Mouse (Mus musculus): Measurements from ENCODE around the gene Cct8.

Gene Cct8

DNA sequence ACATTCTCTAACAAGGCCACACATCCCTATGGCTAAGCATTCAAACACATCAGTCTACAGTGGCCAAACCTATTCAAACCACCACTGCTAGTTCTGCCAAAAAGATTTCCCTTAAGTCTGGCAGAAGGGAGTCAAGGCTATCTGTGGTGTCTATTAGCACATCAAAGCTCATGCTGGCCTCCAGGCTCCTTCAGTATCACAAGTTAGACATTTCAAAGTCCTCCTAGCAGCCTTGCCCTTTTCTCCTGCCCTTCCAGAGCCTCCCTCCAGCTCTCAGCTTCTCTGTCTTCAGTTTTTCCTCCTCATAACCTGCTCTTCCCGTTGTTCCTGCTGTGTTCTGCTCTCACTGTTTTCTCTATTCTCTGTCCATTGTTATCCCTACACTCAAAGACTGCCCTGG, 51.6 kb downstream of the Cct8 start:
- no peak for DNase-seq

DNA sequence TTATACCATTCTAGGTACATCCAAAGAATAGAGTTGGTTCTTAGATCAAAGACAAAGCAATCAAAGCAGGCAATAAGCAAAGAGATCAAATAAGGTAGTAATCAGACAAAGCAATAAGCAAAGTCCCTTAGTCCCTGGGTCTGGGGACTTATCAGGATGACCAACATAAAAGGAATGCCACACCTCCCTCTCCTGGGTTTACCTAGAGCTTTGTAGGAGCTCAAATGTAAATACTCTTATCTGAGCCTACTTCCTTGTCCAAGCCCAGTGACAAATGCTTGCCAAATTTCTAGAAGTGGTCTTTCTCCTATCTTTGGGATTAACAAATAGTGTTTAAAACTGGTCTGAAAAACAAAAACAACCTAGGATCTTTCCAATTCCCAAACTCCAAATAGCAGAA, 52.4 kb downstream of the Cct8 start:
- DNase-seq, result no peak

DNA sequence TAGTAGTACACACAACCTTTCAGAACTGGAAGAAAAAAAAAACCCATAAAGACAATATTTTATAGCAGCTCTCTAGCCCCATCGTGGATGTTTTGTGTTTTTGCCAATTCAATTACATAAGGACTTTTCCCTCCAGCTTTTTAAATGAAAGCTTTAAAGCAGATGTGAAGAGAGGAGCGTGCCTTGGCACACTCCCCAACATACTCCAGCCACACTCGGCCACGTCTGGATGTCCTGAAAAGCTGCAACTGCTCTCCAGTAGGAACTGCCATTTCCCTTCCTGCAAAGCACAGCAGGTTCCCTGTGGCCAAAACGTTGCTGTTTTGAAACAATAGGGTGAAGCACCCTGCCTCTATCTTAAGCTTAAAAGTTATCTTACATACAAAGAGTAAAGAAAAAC, 53.4 kb downstream of the Cct8 start:
- no peak for DNase-seq

DNA sequence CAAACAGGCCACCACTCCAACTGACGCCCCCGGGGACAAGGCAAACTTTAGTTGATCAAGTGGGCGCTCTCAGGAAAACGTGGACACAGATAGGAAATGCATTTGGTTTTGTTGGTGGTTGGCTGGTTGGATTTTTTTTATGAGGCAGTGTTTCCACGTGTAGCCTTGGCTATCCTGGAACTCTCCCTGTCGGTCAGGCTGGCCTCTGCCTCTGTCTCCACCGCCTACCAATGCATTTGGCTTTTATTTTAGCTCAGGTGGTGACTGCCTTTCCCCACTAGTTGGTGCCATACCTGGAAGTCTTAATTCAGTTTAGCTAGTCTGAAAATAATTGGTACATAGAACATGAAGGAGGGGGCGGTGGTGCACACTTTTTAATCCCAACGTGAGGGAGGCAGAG, 54.6 kb downstream of the Cct8 start:
- peak in 1 of 2 experiments; percentile 29 for DNase-seq

DNA sequence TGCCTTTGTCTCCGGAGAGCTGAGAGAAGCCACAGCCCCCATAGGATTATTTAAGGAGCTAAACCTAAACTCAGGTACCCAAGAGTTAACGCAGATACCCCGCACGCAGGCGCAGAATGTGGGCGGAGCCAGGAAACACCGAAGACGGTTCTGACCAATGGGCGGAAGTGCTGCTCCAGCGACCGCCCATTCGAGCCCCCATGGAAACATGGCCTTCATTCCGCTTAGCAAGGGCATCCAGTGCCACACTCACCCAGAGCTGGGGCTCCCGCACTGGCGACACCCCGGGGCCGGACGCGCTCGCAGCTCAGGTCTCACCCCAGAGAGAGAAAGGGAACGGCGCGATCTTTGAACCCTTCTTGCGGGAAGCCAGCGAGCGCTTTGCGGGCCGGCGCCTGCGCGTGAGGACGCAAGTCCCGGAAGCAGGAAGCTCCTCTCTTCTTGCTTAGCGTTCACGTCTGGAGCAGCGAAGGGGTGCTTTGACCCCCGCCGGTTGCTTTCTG, 55.4 kb downstream of the Cct8 start, which contains the start of gene Rwdd2b:
Rwdd2b (minus strand) TSS at position 390 of the 503 bp plus-strand sequence.
- peak; percentile 92 to 94 for DNase-seq

DNA sequence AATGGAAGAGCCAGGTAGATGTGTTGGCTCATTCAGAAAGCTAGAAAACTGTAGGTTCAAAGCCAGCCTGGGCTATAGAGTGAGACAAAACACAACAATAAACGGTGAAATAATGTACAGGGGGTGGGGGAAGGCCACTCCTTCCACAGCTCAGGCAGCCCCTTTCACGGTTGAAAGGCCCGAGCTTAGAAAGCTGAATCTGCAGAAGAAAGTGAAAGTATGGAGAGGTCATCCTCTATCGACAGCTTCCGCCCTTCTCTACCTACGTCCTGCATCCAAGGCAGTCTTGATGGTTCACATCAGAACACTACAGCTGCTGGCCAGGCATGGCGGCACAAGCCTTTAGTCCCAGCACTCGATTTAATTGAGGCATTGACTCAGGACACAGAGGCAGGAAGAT, 57.0 kb downstream of the Cct8 start:
- DNase-seq, result no peak

DNA sequence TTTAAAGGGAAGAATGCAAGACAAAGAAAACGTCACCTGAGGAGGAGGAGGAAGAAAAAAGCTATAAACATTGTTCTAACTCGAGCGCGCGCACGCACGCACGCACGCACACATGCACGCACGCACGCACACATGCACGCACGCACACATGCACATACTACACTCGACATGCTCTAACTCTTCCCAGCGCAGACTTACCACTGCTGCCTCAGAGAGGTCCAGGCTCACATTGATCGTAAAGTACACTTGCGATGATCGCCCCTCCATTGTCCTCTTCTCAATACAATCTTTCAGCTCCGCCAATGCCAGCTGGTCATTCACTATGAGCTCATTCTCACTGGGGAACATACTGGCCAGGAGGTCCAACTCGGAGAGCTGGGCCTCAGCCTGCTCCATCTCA, 58.6 kb downstream of the Cct8 start:
- DNase-seq, result no peak

DNA sequence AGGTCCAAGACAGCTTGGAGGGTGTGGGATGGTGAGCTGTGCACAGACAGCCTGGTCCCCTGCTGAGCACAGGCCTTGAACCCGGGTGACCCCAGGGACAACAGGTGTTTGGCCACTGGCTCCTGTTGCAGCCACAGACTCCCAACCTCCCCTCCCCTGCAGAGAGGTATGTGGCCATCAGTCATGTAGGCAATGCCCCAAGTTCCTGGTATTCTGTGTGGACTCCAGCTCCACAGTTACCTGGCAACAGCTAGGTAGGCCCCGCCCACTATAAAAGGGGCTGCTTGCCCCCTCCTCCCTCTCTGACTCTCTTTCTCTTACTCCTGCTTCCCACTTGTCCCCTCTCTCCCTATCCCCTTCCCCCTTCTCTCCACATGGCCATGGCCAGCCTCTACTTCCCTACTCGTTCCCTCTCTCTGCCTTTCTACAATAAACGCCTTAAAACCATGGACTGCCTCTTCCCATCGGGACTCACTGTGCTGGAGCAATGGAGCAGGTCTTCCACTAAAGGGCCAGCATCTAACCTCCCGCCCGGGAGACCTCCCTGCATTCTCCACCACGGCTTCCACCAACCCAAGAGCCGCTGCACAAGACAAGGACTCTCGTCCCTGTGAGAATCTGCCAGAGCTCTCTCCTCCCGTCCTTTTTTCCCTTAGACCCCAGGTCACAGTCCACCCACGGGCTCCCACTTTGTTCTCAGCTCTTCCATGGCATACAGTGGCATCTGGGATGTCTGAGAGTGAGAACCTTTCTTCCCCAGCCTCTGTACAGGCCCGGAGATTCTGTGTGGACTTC, 60.1 kb downstream of the Cct8 start:
- no peak for DNase-seq

DNA sequence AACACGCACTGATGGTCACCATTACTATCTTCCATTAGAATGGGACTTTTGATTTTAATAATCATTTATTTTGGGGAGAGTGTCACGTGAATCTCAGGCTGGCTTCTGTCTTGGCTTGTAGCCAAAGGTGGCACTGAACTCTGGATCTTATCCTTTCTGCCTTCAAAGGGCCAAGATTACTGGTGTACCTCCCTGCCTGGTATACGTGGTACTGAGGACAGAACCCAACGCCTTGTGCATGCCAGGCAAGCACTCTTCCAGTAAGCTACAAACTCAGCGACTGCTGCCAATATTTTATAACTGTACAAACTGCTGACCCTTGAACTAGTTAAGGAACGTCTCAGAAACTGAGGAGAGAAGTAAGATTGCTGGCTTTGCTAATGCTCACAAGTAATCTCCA, 60.7 kb downstream of the Cct8 start:
- no peak for DNase-seq

DNA sequence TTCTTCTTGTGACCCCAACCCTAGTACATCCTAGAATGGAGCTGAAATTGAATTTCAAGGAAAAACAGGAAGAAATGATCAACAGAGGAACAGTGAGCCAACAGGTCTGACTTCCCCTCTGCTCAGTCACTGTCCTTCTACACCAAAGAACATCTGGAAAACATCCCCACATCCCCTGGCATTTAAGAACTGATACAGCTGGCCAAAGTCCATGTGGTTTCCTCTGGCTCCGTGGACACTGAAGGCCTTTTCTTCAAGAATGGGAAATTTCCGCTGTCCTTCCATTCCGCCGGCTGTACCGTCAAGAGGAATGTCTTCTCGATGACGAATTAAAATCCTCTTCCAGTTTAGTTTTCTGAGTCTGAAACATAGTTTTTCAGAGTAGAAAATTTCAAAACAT, 61.4 kb downstream of the Cct8 start:
- DNase-seq, result no peak

Measured in lung, adult 18-20 months (tissue).